Mouse (Mus musculus): ENCODE data around the gene Sema4b. TPM values are rescaled to one million over a fixed set of nuclear protein-coding genes. Genes with fewer than 3 reads are reported as not detected.

The Sema4b gene
- polyA plus RNA-seq, 1 experiment from 2014 or later = 24.7 TPM

DNA sequence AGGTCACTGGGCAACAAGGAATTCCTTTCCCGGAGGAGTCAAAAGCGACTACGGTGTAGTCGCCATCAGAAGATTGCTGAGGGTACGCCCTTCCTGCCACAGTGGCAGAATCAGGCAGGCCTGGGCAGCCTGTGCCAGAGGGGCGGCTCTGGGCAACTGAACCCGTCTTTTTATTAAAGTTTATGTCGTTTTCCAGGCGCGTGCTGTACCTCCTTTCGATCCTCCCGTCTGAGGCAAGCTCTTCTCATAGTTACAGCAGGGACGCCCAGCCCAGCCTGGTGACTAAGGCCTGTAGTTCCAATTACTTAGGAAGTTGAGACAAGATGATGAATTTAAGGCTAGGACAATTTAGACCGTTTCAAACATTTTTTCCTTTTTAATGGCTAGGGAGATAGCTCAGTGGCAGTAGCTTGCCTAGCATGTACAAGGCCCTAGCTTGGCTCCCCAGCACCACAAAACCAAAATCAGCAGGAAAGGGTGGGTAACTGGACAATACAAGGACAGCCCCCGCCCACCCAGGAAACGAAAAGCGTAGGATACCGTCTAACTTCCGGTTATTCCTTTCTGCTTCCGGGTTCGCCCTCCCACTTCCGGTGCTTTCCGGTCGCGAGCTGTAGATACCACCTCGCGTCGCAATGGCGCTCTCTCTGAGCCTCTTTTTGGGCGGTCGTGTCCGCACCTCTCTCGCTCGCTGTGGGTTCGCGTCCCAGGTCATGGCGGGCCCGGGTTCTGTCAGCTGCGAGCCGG lies 74.2 kb downstream of the Sema4b start, which contains the start of gene Ngrn:
TSS of gene Ngrn (plus strand) at position 591 of the 747 bp plus-strand sequence.
- peak within 1 kb of the TSS; percentile 71 for H3K9ac ChIP-seq (replicated peaks)
- WGBS = 28% methylated on average over 40 of the region's 40 CpGs
- peaks cover 15% of the 10 kb centered on the region for H3K4me1 ChIP-seq
- H3K4me2 ChIP-seq (replicated peaks) = peak within 1 kb of the TSS; percentile 82
- peak within 1 kb of the TSS; percentile 71 for H3K27ac ChIP-seq (replicated peaks)
- H3K4me3 ChIP-seq = peak within 1 kb of the TSS; percentile 63
- peak; percentile 94 for ATAC-seq (replicated peaks)
- H3K9me3 ChIP-seq = no peaks in the 10 kb centered on the region
- peaks cover 25% of the 10 kb centered on the region for H3K27me3 ChIP-seq
- H3K36me3 ChIP-seq = peaks cover 18% of the 10 kb centered on the region

- H3K4me1 ChIP-seq = peaks cover 15% of the 10 kb centered on the region
- peaks cover 25% of the 10 kb centered on the region for H3K27me3 ChIP-seq
- peak overlapping the region; percentile 71 for H3K27ac ChIP-seq (replicated peaks)
- H3K36me3 ChIP-seq = peaks cover 25% of the 10 kb centered on the region
- no peaks in the 10 kb centered on the region for H3K9me3 ChIP-seq
- H3K4me3 ChIP-seq = peak overlapping the region; percentile 63
- WGBS = under 1% methylated on average over 32 of the region's 32 CpGs
- H3K9ac ChIP-seq (replicated peaks) = peak overlapping the region; percentile 71
- peak overlapping the region; percentile 82 for H3K4me2 ChIP-seq (replicated peaks)
- ATAC-seq (replicated peaks) = peak; percentile 64
Observed at GRCm38 (mm10) chr7:80261372-80261990, 74.8 kb downstream of the Sema4b start.

DNA sequence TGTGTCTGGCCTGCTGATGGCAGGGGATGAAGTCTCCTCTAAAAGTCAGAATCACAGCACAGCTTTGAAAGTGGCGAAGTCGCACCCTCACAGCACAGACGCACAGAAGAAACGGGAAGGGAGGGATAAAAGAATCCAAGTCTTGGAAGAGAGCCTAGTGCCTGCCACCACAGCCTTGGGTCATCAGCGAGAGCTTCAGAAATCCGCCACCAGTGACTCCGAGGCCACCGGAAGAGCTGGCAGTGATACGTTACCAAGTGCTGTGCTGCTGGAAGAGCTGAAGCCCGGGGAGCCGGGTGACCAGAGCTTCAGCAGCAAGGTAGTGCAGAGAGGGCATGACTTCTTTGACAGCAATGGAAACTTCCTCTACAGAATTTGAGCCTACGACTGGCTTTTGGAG lies 78.0 kb downstream of the Sema4b start:
- no peak overlapping the region for H3K27ac ChIP-seq (replicated peaks)
- H3K36me3 ChIP-seq = peaks cover 32% of the 10 kb centered on the region
- H3K4me1 ChIP-seq = peaks cover 24% of the 10 kb centered on the region
- no peak overlapping the region for H3K4me2 ChIP-seq (replicated peaks)
- H3K4me3 ChIP-seq = no peak overlapping the region
- peaks cover 5% of the 10 kb centered on the region for H3K27me3 ChIP-seq
- no peak for ATAC-seq (replicated peaks)
- H3K9me3 ChIP-seq = no peaks in the 10 kb centered on the region
- no peak overlapping the region for H3K9ac ChIP-seq (replicated peaks)
- WGBS = 94% methylated on average over 12 of the region's 12 CpGs

DNA sequence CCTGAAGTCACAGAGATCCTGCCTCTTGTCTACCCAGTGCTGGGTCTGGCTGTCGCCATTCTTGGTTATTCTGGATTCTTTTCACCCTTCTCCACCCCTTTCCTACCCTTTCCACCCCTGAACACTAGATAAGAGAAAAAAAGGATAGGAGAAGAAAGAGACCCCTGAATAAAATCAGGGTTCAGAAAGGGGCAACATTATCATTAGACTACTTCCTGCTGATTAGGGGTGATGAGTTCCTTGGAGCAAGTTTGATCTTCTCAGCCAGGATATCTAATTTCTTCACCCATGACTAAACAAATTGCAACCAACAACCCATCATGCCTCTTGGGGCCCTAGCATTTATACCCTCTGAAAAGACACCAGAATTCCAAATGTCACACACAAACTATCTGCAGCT lies 81.1 kb downstream of the Sema4b start:
- ATAC-seq (replicated peaks) = no peak
- Histone ChIP-seq H3K27ac (replicated peaks) (no peak overlapping the region), H3K9ac (replicated peaks) (no peak overlapping the region), H3K27me3 (no peaks in the 10 kb centered on the region), H3K9me3 (no peaks in the 10 kb centered on the region), H3K36me3 (peaks cover 36% of the 10 kb centered on the region), H3K4me2 (replicated peaks) (no peak overlapping the region), H3K4me1 (peaks cover 28% of the 10 kb centered on the region), H3K4me3 (no peak overlapping the region)
- WGBS = 79% methylated on average over 1 of the region's 1 CpGs

- Histone ChIP-seq H3K9me3 (no peaks in the 10 kb centered on the region), H3K4me1 (peaks cover 28% of the 10 kb centered on the region), H3K27ac (replicated peaks) (peak within 1 kb of the TSS; percentile 76), H3K27me3 (no peaks in the 10 kb centered on the region), H3K4me2 (replicated peaks) (peak within 1 kb of the TSS; percentile 84), H3K4me3 (peak within 1 kb of the TSS; percentile 68), H3K9ac (replicated peaks) (peak within 1 kb of the TSS; percentile 78), H3K36me3 (peaks cover 48% of the 10 kb centered on the region)
- WGBS = 5% methylated on average over 21 of the region's 21 CpGs
- peak; percentile 91 for ATAC-seq (replicated peaks)
Observed at GRCm38 (mm10) chr7:80268897-80269750, 82.5 kb downstream of the Sema4b start, which contains the start of gene Vps33b. Gene Vps33b (plus strand): TSS chr7:80269649.

GRCm38 (mm10) chr7:80269751-80270255 lies 83.2 kb downstream of the Sema4b start:
- H3K4me2 ChIP-seq (replicated peaks) = peak overlapping the region; percentile 84
- peaks cover 6% of the 10 kb centered on the region; the same call in 1 of the 2 replicates for H3K9me3 ChIP-seq
- under 1% methylated on average over 23 of the region's 23 CpGs for WGBS
- ATAC-seq (replicated peaks) = peak; percentile 88
- H3K27me3 ChIP-seq = no peaks in the 10 kb centered on the region
- H3K9ac ChIP-seq (replicated peaks) = peak overlapping the region; percentile 78
- peaks cover 28% of the 10 kb centered on the region for H3K4me1 ChIP-seq
- H3K36me3 ChIP-seq = peaks cover 49% of the 10 kb centered on the region
- peak overlapping the region; percentile 76 for H3K27ac ChIP-seq (replicated peaks)
- H3K4me3 ChIP-seq = peak overlapping the region; percentile 68

DNA sequence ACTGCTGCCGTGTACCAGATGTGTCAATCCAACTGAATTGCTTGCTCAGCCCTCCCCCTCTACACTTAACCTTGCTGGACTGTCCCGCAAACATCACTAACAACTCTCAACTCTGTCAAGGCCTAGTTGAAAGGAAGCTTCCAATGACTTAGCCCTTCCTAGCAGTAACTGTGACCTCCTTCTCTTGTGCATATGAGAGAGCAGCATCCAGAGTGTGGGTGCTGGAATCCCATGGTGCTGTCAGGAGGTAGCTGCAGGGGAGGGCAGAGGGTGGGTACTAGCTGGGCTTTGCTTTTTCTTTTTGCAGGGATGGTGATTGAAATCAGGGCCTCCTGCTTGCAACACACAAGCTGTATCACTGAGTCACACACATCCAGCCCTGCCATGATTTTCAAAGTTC lies 86.8 kb downstream of the Sema4b start:
- WGBS = 94% methylated on average over 2 of the region's 2 CpGs
- no peaks in the 10 kb centered on the region for H3K27me3 ChIP-seq

More for the DNA sequence above, 86.8 kb downstream of the Sema4b start:
- no peak overlapping the region for H3K4me2 ChIP-seq (replicated peaks)
- no peak for ATAC-seq (replicated peaks)
- H3K4me3 ChIP-seq = no peak overlapping the region
- H3K9me3 ChIP-seq = peaks cover 11% of the 10 kb centered on the region; the same call in 1 of the 2 replicates
- H3K36me3 ChIP-seq = peaks cover 59% of the 10 kb centered on the region
- peaks cover 26% of the 10 kb centered on the region for H3K4me1 ChIP-seq
- no peak overlapping the region for H3K27ac ChIP-seq (replicated peaks)
- no peak overlapping the region for H3K9ac ChIP-seq (replicated peaks)

Other genes with a start within 250 kb of the Sema4b start
- gene Zfp710, start 162.0 kb upstream of the Sema4b start, polyA plus RNA-seq (2015; fragmentation: Nextera tagmentation; extraction: Ambion mirVana) = 21.1 and 22.1 TPM in 2 replicates
- gene Idh2, start 71.4 kb upstream of the Sema4b start, polyA plus RNA-seq (2015; fragmentation: Nextera tagmentation; extraction: Ambion mirVana) = 299 and 300 TPM in 2 replicates
- gene Cib1, start 46.0 kb downstream of the Sema4b start, polyA plus RNA-seq (2015; fragmentation: Nextera tagmentation; extraction: Ambion mirVana) = 31.6 and 32.7 TPM in 2 replicates
- gene Gdpgp1, start 46.0 kb downstream of the Sema4b start, polyA plus RNA-seq (2015; fragmentation: Nextera tagmentation; extraction: Ambion mirVana) = 3.6 and 3.9 TPM in 2 replicates
- gene Ttll13, start 59.5 kb downstream of the Sema4b start, polyA plus RNA-seq (2015; fragmentation: Nextera tagmentation; extraction: Ambion mirVana) = 1.0 and 1.1 TPM in 2 replicates
- gene Ngrn, start 74.4 kb downstream of the Sema4b start, polyA plus RNA-seq (2015; fragmentation: Nextera tagmentation; extraction: Ambion mirVana) = 67.7 and 67.9 TPM in 2 replicates
- gene Vps33b, start 82.8 kb downstream of the Sema4b start, polyA plus RNA-seq (2015; fragmentation: Nextera tagmentation; extraction: Ambion mirVana) = 17.4 and 19.8 TPM in 2 replicates
- 91.2 and 94.4 TPM in 2 replicates for gene Prc1, start 107.6 kb downstream of the Sema4b start, polyA plus RNA-seq (2015; fragmentation: Nextera tagmentation; extraction: Ambion mirVana)
- 13.5 and 14.6 TPM in 2 replicates for gene Rccd1, start 137.6 kb downstream of the Sema4b start, polyA plus RNA-seq (2015; fragmentation: Nextera tagmentation; extraction: Ambion mirVana)
- gene Unc45a, start 154.2 kb downstream of the Sema4b start, polyA plus RNA-seq (2015; fragmentation: Nextera tagmentation; extraction: Ambion mirVana) = 48.2 and 54.3 TPM in 2 replicates
- 23.0 and 25.4 TPM in 2 replicates for gene Hddc3, start 156.3 kb downstream of the Sema4b start, polyA plus RNA-seq (2015; fragmentation: Nextera tagmentation; extraction: Ambion mirVana)
- gene Man2a2, start 184.5 kb downstream of the Sema4b start, polyA plus RNA-seq (2015; fragmentation: Nextera tagmentation; extraction: Ambion mirVana) = 19.2 and 20.3 TPM in 2 replicates
- gene Fes, start 201.1 kb downstream of the Sema4b start, polyA plus RNA-seq (2015; fragmentation: Nextera tagmentation; extraction: Ambion mirVana) = 2.6 and 3.3 TPM in 2 replicates
- gene Furin, start 218.6 kb downstream of the Sema4b start, polyA plus RNA-seq (2015; fragmentation: Nextera tagmentation; extraction: Ambion mirVana) = 4.8 and 4.9 TPM in 2 replicates